Mouse (Mus musculus) megakaryocyte, embryonic 14.5 days (primary cell): ENCODE measurements at regions not wholly inside any gene's neighbourhood (a gene's known extent, or its start where the extent isn't known, plus 50 kb on each side); places are given as distances from the start of the nearest gene placed in this dataset.

Experiments used
- FLI1 ChIP-seq: IDR thresholded peaks from 2 replicates; pipeline ENCODE4 v1.6.1; 2012; ENCODE audit warnings: low read length, inconsistent platforms, mixed read lengths
- GATA1 ChIP-seq: IDR thresholded peaks from 3 replicates; pipeline ENCODE4 v1.6.1; 2012; ENCODE audit warnings: mixed read lengths, low read length, inconsistent platforms, borderline replicate concordance

GRCm38 (mm10) chr4:105510406-105510805 is 279.3 kb upstream of the Gm12728 start:
- TF ChIP-seq GATA1 (no peak), FLI1 (no peak)
